8 mouse cellular contexts compared by ENCODE assay signal in genomic region chr10:127262548-127263398, GRCm38 (mm10). TPM values are rescaled to one million over a fixed set of nuclear protein-coding genes. Genes with fewer than 3 reads are reported as not detected.
DNase-seq lines count a peak whose midpoint lies in the region; ATAC-seq and TF ChIP-seq lines count a peak whose summit lies in the region.

Gene Kif5a, minus strand, starts transcription at chr10:127263348.

- DNase-seq in heart, adult 8-10 months (ENCODE audit: low spot score), result no peak
- DNase-seq in adrenal gland, postnatal 25 days, result peak; percentile 53

- TF ChIP-seq CTCF in intestine, postnatal 0 days (IDR thresholded peaks at IDR 0.05; ENCODE audit: low read depth), result no peak

- H3K36me3 ChIP-seq in heart, embryonic 13.5 days, result no peaks in the 10 kb centered on the region
- H3K36me3 ChIP-seq in embryonic facial prominence, embryonic 15.5 days, result no peaks in the 10 kb centered on the region
- H3K36me3 ChIP-seq in intestine, postnatal 0 days (ENCODE audit: control insufficient read depth, insufficient read depth), result no peaks in the 10 kb centered on the region
- H3K36me3 ChIP-seq in limb, embryonic 13.5 days, result no peaks in the 10 kb centered on the region
- H3K36me3 ChIP-seq in neural tube, embryonic 12.5 days, result no peaks in the 10 kb centered on the region; the same call in 1 of the 2 replicates

- H3K9ac ChIP-seq in heart, embryonic 13.5 days, result peak within 1 kb of the TSS; percentile 74
- peak within 1 kb of the TSS; percentile 45 for H3K9ac ChIP-seq in embryonic facial prominence, embryonic 15.5 days
- H3K9ac ChIP-seq in intestine, postnatal 0 days (ENCODE audit: low read depth, low read length), result 0 out of 2 replicates have a peak within 1 kb of the TSS, but pooled peaks have one; percentile 35
- H3K9ac ChIP-seq in limb, embryonic 13.5 days, result peak within 1 kb of the TSS; percentile 64
- H3K9ac ChIP-seq in neural tube, embryonic 12.5 days, result peak within 1 kb of the TSS; percentile 67

- no peak within 1 kb of the TSS for H3K27ac ChIP-seq in heart, embryonic 13.5 days (replicated peaks)
- no peak within 1 kb of the TSS for H3K27ac ChIP-seq in embryonic facial prominence, embryonic 15.5 days (replicated peaks)
- H3K27ac ChIP-seq in intestine, postnatal 0 days (ENCODE audit: low read depth, low read length), result no peak within 1 kb of the TSS
- H3K27ac ChIP-seq in limb, embryonic 13.5 days, result 0 out of 2 replicates have a peak within 1 kb of the TSS, but pooled peaks have one; percentile 2
- H3K27ac ChIP-seq in neural tube, embryonic 12.5 days, result peak within 1 kb of the TSS; percentile 28; the same call in 1 of the 2 replicates

- 2% methylated on average over 51 of the region's 53 CpGs for WGBS in heart, embryonic 13.5 days
- under 1% methylated on average over 53 of the region's 53 CpGs for WGBS in embryonic facial prominence, embryonic 15.5 days
- 3% methylated on average over 44 of the region's 53 CpGs for WGBS in intestine, postnatal 0 days
- WGBS in limb, embryonic 13.5 days, result 2% methylated on average over 46 of the region's 53 CpGs
- WGBS in neural tube, embryonic 12.5 days, result 2% methylated on average over 42 of the region's 53 CpGs

- ATAC-seq in heart, embryonic 13.5 days (ENCODE audit: extremely low read depth, insufficient number of reproducible peaks, low FRiP score, low TSS enrichment), result no peak
- no peak for ATAC-seq in embryonic facial prominence, embryonic 15.5 days (ENCODE audit: insufficient number of reproducible peaks, low FRiP score, low TSS enrichment, low read depth)
- no peak for ATAC-seq in intestine, postnatal 0 days
- no peak for ATAC-seq in limb, embryonic 13.5 days (ENCODE audit: low FRiP score, low read depth)
- ATAC-seq in neural tube, embryonic 12.5 days (ENCODE audit: low FRiP score, low read depth), result peak; percentile 39; the same call in 1 of the 2 replicates
- ATAC-seq in activated CD4-positive, CD25-positive, alpha-beta regulatory T cell, adult 4 months, result no peak

- H3K9me3 ChIP-seq in heart, embryonic 13.5 days, result no peaks in the 10 kb centered on the region
- no peaks in the 10 kb centered on the region for H3K9me3 ChIP-seq in embryonic facial prominence, embryonic 15.5 days (replicated peaks)
- no peaks in the 10 kb centered on the region for H3K9me3 ChIP-seq in intestine, postnatal 0 days (ENCODE audit: control insufficient read depth)
- no peaks in the 10 kb centered on the region for H3K9me3 ChIP-seq in limb, embryonic 13.5 days
- H3K9me3 ChIP-seq in neural tube, embryonic 12.5 days, result no peaks in the 10 kb centered on the region

- H3K4me1 ChIP-seq in heart, embryonic 13.5 days, result peaks cover 24% of the 10 kb centered on the region
- H3K4me1 ChIP-seq in embryonic facial prominence, embryonic 15.5 days, result peaks cover 23% of the 10 kb centered on the region
- H3K4me1 ChIP-seq in intestine, postnatal 0 days (replicated peaks; ENCODE audit: control insufficient read depth, insufficient read depth, low read length), result peaks cover 4% of the 10 kb centered on the region; the same call in 1 of the 2 replicates
- peaks cover 21% of the 10 kb centered on the region for H3K4me1 ChIP-seq in limb, embryonic 13.5 days
- peaks cover 35% of the 10 kb centered on the region for H3K4me1 ChIP-seq in neural tube, embryonic 12.5 days

- H3K4me3 ChIP-seq in heart, embryonic 13.5 days, result peak within 1 kb of the TSS; percentile 50
- peak within 1 kb of the TSS; percentile 50 for H3K4me3 ChIP-seq in embryonic facial prominence, embryonic 15.5 days (replicated peaks)
- H3K4me3 ChIP-seq in intestine, postnatal 0 days (ENCODE audit: low read depth, low read length), result peak within 1 kb of the TSS; percentile 34
- peak within 1 kb of the TSS; percentile 56 for H3K4me3 ChIP-seq in limb, embryonic 13.5 days
- peak within 1 kb of the TSS; percentile 55 for H3K4me3 ChIP-seq in neural tube, embryonic 12.5 days

- peak within 1 kb of the TSS; percentile 72 for H3K4me2 ChIP-seq in heart, embryonic 13.5 days
- H3K4me2 ChIP-seq in embryonic facial prominence, embryonic 15.5 days (replicated peaks), result peak within 1 kb of the TSS; percentile 90
- peak within 1 kb of the TSS; percentile 72 for H3K4me2 ChIP-seq in intestine, postnatal 0 days (replicated peaks; ENCODE audit: low read depth)
- H3K4me2 ChIP-seq in limb, embryonic 13.5 days (replicated peaks), result peak within 1 kb of the TSS; percentile 89
- H3K4me2 ChIP-seq in neural tube, embryonic 12.5 days (replicated peaks), result peak within 1 kb of the TSS; percentile 75

- peaks cover 63% of the 10 kb centered on the region for H3K27me3 ChIP-seq in heart, embryonic 13.5 days (replicated peaks)
- peaks cover 9% of the 10 kb centered on the region for H3K27me3 ChIP-seq in embryonic facial prominence, embryonic 15.5 days
- peaks cover 22% of the 10 kb centered on the region for H3K27me3 ChIP-seq in intestine, postnatal 0 days (replicated peaks; ENCODE audit: control insufficient read depth, insufficient read depth, low read length)
- H3K27me3 ChIP-seq in limb, embryonic 13.5 days, result peaks cover 37% of the 10 kb centered on the region
- H3K27me3 ChIP-seq in neural tube, embryonic 12.5 days (replicated peaks), result 0 out of 2 replicates have a peak, but pooled peaks cover 4% of the 10 kb centered on the region

RNA-seq across cellular contexts. Expression of gene Kif5a, which starts in this region (rescaled TPM):
- polyA plus RNA-seq in heart, embryonic 13.5 days (2015; fragmentation: Nextera tagmentation; extraction: Ambion mirVana), result 0.32 and 0.63 TPM in 2 replicates
- total RNA-seq in heart, adult 8-10 months (2022), result 1 to 10 TPM in 2 of 4 experiments, under 1 TPM in 2; 0.54 to 1.6 (median 1.2) TPM
- 8.6 and 13.1 TPM in 2 replicates for total RNA-seq in adrenal gland, postnatal 25 days (2021)
- polyA plus RNA-seq in embryonic facial prominence, embryonic 15.5 days (2015; fragmentation: Nextera tagmentation; extraction: Ambion mirVana), result 6.9 and 7.6 TPM in 2 replicates
- 2.7 and 3.7 TPM in 2 replicates for polyA plus RNA-seq in intestine, postnatal 0 days (2015; fragmentation: Nextera tagmentation; extraction: Ambion mirVana)
- 4.2 and 4.8 TPM in 2 replicates for polyA plus RNA-seq in limb, embryonic 13.5 days (2015; fragmentation: Nextera tagmentation; extraction: Ambion mirVana)
- 72.7 and 81.6 TPM in 2 replicates for polyA plus RNA-seq in neural tube, embryonic 12.5 days (2016; fragmentation: Nextera tagmentation; extraction: Ambion mirVana)
- polyA plus RNA-seq in activated CD4-positive, CD25-positive, alpha-beta regulatory T cell, adult 4 months (2017; shearing (Covaris generic)), result under 1 TPM; 0.18 to 0.70 TPM

Comparison
In these comparisons a context has a peak if more than half of its experiments do, and no peak if none do; other contexts are left out.
1. H3K27ac ChIP-seq: peak in limb, embryonic 13.5 days (single experiment) and neural tube, embryonic 12.5 days (single experiment); none in heart, embryonic 13.5 days (single experiment), embryonic facial prominence, embryonic 15.5 days (single experiment) and intestine, postnatal 0 days (single experiment).
2. Peak in every context shown above with its lines, with median percentiles within 50 percentile points of each other: H3K4me2 ChIP-seq, H3K4me3 ChIP-seq and H3K9ac ChIP-seq.